Mouse (Mus musculus): ENCODE measurements around the gene Txnrd2. TPM values are rescaled to one million over a fixed set of nuclear protein-coding genes. Genes with fewer than 3 reads are reported as not detected.

Gene Txnrd2
- total RNA-seq, 2 experiments from 2014 or later, result 19.7 to 21.4 TPM

DNA sequence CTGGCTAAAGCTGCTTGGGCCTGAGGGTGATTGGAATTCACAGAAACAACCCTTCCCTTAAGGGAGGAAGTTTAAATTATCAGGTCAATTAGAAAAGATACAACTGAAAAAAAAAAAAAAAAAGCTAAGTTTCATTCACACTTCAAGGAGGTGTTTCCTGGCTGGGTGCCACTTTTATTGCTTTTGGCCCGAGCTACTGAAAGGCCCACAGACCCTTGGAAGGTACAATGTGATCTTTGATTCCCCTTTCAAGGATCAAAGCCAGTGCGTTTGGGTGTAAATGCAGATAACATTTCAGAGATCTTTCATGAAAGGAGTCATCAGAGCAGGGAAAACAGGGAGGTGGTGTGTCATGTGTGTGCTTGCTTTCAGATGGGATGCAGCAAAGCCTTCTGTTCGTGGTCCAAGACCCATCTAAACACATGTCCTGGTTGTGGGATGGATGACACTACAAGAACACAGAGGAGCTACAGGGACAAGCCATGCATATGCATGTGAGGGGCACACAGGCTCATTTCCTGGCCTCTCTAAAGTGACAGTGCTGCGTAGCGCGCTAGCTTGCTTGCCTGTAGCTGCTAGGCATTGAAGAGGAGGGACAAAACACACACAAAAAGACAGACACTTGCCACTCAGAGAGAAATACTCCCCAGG is 71.8 kb downstream of the Txnrd2 start:
- Histone ChIP-seq H3K27ac (peak overlapping the region; percentile 94), H3K4me3 (peak overlapping the region; percentile 91)
- DNase-seq (ENCODE audit: low spot score in 2 of 2), result peak; percentile 16
- no peak for TF ChIP-seq CTCF (conservative IDR thresholded peaks at IDR 0.05)

DNA sequence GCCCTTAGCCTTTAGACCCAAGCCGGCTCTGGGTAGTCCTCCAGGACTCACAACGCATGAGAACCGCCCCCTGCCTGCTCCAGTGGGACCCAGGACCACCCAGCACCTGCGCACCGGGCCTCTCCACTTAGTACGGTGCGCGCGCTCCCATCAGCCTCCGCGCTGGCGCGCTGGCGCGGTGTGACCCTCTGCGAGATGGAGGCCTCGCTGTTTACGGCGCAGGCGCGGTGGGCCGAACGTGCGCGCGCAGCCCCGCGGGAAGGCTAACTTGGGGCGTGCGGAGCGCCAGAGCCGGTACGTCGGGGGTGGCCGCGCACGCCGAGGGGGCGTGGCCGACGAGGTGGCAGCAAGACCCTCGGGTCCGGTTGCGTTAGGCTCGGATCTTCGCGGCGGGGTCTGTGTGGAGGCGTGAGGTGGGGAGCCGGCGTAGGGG is 72.4 kb downstream of the Txnrd2 start, which contains the start of the genes Gnb1l and Rtl10:
Gnb1l (plus strand) TSS at position 156 of the 433 bp plus-strand sequence.
Rtl10 (plus strand) TSS at position 344 of the 433 bp plus-strand sequence.
- peak within 1 kb of the TSS; percentile 94 for H3K27ac ChIP-seq
- peak; percentile 93 to 97 for DNase-seq (ENCODE audit: low spot score in 2 of 2)
- peak within 1 kb of the TSS; percentile 91 for H3K4me3 ChIP-seq
- TF ChIP-seq CTCF (conservative IDR thresholded peaks at IDR 0.05), result no peak

DNA sequence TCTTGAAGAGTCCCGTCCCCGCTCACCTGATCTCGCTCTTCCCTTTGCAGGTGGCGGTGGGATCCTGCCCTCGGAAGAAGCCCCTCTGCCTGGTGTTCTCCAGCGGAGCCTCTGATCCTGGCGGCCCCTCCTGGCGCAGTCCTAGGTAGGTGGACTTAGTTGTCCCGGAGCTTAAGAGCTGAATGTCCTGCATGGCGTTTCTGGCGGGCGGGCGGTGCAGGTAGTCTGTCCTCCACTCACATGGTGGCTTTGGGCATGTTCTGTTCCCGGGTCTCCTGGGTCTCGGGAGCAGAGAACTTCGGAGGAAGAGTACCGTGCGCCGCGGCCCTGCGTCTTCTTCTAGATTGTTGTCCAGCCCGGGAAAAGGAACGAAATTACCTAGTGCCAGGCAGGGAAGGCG is 72.8 kb downstream of the Txnrd2 start:
- DNase-seq (ENCODE audit: low spot score in 2 of 2), result no peak
- H3K4me3 ChIP-seq, result peak overlapping the region; percentile 91
- no peak for TF ChIP-seq CTCF (conservative IDR thresholded peaks at IDR 0.05)
- peak overlapping the region; percentile 94 for H3K27ac ChIP-seq

DNA sequence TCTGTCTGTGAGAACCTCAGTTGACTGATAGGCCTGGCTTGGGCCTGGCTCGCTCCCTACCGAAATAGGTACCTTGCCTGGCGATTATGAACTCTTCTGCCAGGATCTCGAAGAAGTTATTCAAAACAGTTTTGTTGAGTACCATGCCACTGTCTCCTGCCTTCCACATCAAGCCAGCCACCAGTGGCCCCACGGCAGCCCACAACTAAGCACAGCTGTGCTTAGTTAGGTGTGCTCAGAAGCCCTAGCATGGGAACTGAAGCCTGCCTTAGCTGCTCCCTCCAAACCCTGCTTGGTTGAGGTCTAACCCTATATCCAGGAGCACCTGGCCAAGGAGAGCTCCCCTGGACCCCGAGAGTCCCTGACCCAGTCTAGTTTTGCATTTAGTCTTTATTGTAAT is 75.3 kb downstream of the Txnrd2 start:
- no peak for TF ChIP-seq CTCF (conservative IDR thresholded peaks at IDR 0.05)
- H3K27ac ChIP-seq, result no peak overlapping the region
- H3K4me3 ChIP-seq, result no peak overlapping the region
- no peak for DNase-seq (ENCODE audit: low spot score in 2 of 2)

DNA sequence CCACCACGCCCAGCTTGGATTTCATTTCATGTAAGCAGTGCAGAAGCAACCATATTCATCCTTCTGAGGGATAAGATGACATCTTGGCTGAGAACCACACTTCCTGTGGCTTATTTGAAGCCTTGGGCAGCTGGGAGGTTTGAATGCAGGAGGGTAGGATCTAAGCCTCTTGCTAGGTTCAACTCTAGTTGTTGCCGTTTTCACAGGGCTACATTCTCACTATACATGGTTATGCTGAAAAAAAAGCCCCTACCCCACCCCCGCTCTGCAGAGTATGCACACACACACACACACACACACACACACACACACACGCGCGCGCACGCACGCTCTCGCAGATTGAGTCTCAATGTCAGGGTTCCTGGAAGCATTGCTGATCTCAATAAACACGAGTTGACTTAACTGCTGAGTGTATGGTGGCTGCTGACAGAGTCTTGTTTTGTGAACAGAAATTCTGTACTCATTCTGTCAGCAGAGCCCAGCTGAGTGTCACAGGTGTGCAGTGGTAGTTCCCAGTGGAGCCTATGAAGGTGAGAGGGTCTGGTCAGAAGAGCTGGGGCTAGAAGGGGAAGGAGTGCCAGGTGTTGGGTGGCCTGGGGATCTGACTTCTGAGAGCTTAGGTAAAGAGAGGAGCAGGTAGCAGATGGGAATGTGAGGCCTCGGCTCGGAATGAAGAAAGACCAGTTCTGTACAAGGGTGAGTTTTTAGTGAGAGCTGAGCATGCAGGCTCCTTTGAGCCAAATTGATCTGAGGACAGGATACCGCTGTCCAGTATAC is 77.6 kb downstream of the Txnrd2 start:
- TF ChIP-seq CTCF (conservative IDR thresholded peaks at IDR 0.05), result no peak
- Histone ChIP-seq H3K27ac (no peak overlapping the region), H3K4me3 (no peak overlapping the region)
- DNase-seq (ENCODE audit: low spot score in 2 of 2), result no peak

- TF ChIP-seq CTCF (conservative IDR thresholded peaks at IDR 0.05), result no peak
These were observed 80.5 kb downstream of the Txnrd2 start for GRCm38 (mm10) chr16:18506524-18507199.

GRCm38 (mm10) chr16:18507200-18507549 is 81.0 kb downstream of the Txnrd2 start:
- no peak for TF ChIP-seq CTCF (conservative IDR thresholded peaks at IDR 0.05)
- Histone ChIP-seq H3K4me3 (no peak overlapping the region), H3K27ac (no peak overlapping the region)
- DNase-seq (ENCODE audit: low spot score in 2 of 2), result no peak

More at GRCm38 (mm10) chr16:18506524-18507199, 80.5 kb downstream of the Txnrd2 start:
- DNase-seq (ENCODE audit: low spot score in 2 of 2), result no peak
- no peak overlapping the region for H3K4me3 ChIP-seq
- no peak overlapping the region for H3K27ac ChIP-seq

DNA sequence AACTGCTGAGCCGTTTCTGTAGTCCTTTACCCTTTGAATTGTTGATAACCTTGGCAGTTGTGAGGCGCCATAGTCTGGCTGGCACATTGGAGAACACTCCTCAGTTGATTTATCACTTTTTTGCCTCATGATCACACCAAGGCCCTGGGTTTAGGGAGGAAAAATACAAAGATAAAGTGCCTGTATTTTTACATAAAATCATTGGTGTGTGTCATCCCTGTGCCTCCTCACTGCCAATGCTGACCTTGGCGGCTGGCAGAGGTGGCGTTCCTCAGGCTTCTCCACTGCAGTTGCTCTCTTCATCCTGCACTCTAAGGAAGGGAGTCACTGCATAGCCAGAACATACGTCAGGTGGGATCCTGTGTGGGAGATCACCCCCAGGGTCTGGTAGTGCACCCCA is 85.6 kb downstream of the Txnrd2 start:
- no peak overlapping the region for H3K4me3 ChIP-seq
- no peak for DNase-seq (ENCODE audit: low spot score in 2 of 2)
- H3K27ac ChIP-seq, result no peak overlapping the region
- no peak for TF ChIP-seq CTCF (conservative IDR thresholded peaks at IDR 0.05)

DNA sequence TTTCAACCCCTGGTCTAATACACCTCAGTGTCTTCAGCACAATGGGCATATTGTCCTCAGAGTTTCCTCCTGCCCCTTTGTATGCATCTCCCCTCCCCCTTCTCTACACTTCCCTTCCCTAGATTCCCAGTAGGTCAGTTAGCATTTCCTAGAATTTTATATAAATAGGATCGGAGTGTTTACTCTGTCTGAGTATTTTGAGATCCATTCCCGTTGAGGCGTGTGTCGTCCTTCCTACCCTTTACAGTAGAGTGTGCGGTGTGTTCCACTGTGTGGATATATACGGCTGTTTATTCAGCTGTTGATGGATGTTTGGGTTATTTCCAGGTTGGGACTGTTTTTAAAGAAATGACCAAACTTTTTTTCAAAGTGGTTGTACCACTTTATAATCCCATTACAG is 87.3 kb downstream of the Txnrd2 start:
- DNase-seq (ENCODE audit: low spot score in 2 of 2), result no peak
- no peak for TF ChIP-seq CTCF (conservative IDR thresholded peaks at IDR 0.05)
- Histone ChIP-seq H3K27ac (no peak overlapping the region), H3K4me3 (no peak overlapping the region)

DNA sequence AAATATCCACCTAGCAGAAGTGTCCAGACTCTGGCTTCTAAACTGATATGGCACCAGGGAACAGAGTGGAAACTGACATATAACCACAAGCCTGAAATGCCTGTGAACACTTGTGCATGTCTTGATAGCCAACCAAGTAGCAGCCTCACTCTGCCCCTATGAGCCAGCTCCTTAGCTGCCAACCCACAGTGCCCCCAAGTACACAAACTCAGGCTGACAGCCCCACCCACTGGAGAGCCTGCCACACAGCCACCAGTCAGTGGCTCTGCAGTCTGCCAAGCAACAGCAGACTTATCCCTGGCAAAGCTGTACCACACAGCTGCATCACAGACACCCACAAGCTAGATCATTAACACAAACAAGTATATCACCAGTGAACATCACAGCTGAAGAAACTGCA is 91.9 kb downstream of the Txnrd2 start:
- Histone ChIP-seq H3K27ac (no peak overlapping the region), H3K4me3 (no peak overlapping the region)
- DNase-seq (ENCODE audit: low spot score in 2 of 2), result peak; percentile 55 to 66
- peak; percentile 79 for TF ChIP-seq CTCF (conservative IDR thresholded peaks at IDR 0.05)

DNA sequence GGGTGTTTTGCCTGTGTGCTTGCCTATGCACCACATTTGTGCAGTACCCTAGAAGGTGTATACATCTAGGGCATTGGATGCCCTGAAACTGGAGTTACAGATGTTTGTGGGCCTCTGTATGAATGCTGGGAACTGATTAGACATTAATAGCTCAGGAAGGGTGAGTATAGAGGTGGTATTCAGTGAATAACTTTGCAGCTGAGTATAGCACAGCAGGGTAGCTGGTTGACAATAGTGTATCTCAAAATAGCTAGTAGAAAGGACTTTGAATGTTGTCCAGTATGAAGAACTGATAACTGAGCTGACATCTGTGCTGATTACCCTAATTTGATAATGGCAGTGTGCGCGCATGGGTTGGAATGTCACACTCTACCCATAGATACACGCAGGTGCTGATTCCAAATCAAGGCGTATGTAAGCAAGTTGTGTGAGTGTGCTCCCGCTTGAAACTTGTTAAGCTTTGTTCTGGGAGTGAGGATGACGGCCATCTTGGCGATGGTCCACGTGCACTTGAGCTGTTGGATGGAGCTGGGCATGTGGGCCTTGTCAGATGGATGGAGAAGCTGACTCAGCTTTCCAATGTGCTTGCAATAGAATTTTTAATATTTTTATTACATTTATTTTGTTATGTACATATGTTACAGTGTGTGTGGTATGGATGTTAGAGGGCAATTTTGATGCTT is 97.5 kb downstream of the Txnrd2 start:
- DNase-seq (ENCODE audit: low spot score in 2 of 2), result no peak
- H3K4me3 ChIP-seq, result no peak overlapping the region
- no peak for TF ChIP-seq CTCF (conservative IDR thresholded peaks at IDR 0.05)
- no peak overlapping the region for H3K27ac ChIP-seq

- no peak overlapping the region for H3K4me3 ChIP-seq
- DNase-seq (ENCODE audit: low spot score in 2 of 2), result no peak
- H3K27ac ChIP-seq, result no peak overlapping the region
- TF ChIP-seq CTCF (conservative IDR thresholded peaks at IDR 0.05), result no peak
These were observed 102.5 kb downstream of the Txnrd2 start for GRCm38 (mm10) chr16:18528656-18529055.

Other genes starting within 250 kb of the Txnrd2 start
- gene Ccdc188, start 208.5 kb upstream of the Txnrd2 start, total RNA-seq (2021), result not detected
- gene Zdhhc8, start 191.2 kb upstream of the Txnrd2 start, total RNA-seq (2021), result 10 to 100 TPM; 72.0 to 84.1 TPM
- gene Trmt2a, start 177.7 kb upstream of the Txnrd2 start, total RNA-seq (2021), result 10 to 100 TPM; 51.1 to 54.9 TPM
- 10 to 100 TPM; 93.6 to 98.0 TPM for gene Ranbp1, start 177.7 kb upstream of the Txnrd2 start, total RNA-seq (2021)
- not detected for gene Gm49776, start 168.1 kb upstream of the Txnrd2 start, total RNA-seq (2021)
- 10 to 100 TPM; 46.1 to 46.7 TPM for gene Dgcr8, start 137.1 kb upstream of the Txnrd2 start, total RNA-seq (2021)
- gene Tango2, start 78.3 kb upstream of the Txnrd2 start, total RNA-seq (2021), result 100 to 1,000 TPM; 128 to 130 TPM
- gene Arvcf, start 78.2 kb upstream of the Txnrd2 start, total RNA-seq (2021), result 10 to 100 TPM; 40.4 to 41.4 TPM
- gene Comt, start 468 bp downstream of the Txnrd2 start, total RNA-seq (2021), result 10 to 100 TPM; 74.6 to 75.1 TPM
- 1 to 10 TPM; 5.8 to 6.0 TPM for gene Gnb1l, start 72.3 kb downstream of the Txnrd2 start, total RNA-seq (2021)
- gene Rtl10, start 72.5 kb downstream of the Txnrd2 start, total RNA-seq (2021), result 10 to 100 TPM in 1 of 2 experiments, 1 to 10 TPM in 1; 7.0 to 11.4 TPM
- 1 to 10 TPM; 1.4 to 1.5 TPM for gene Tbx1, start 164.3 kb downstream of the Txnrd2 start, total RNA-seq (2021)
- gene Gp1bb, start 196.0 kb downstream of the Txnrd2 start, total RNA-seq (2021), result 1 to 10 TPM; 1.0 to 1.4 TPM
- 100 to 1,000 TPM; 207 to 223 TPM for gene Gm49601, start 200.0 kb downstream of the Txnrd2 start, total RNA-seq (2021)
- gene Sept5, start 203.6 kb downstream of the Txnrd2 start, total RNA-seq (2021), result 100 to 1,000 TPM; 560 to 619 TPM